Mouse (Mus musculus) right cerebral cortex, postnatal 36 days (tissue): ENCODE measurements at regions not wholly inside any gene's neighbourhood (a gene's known extent, or its start where the extent isn't known, plus 50 kb on each side); places are given as distances from the start of the nearest gene placed in this dataset.
A peak's percentile ranks its signal among the peaks of the same experiment; 100 is the strongest.

Experiments used
- DNase-seq, 2 experiments: peaks; one replicate each; pipeline ENCODE4 v3.0.0; 2022; ENCODE audit warnings: low spot score in 2 of 2, mixed read lengths in 1 of 2

- no peak for DNase-seq
Measured at GRCm38 (mm10) chr2:178711587-178712080, 281.3 kb downstream of the Cdh26 start.

- DNase-seq: no peak
Measured at GRCm38 (mm10) chr2:178712391-178712892, 282.1 kb downstream of the Cdh26 start.

GRCm38 (mm10) chr2:178715500-178716245 is 285.3 kb downstream of the Cdh26 start:
- no peak for DNase-seq

GRCm38 (mm10) chr2:178718048-178718447 is 287.7 kb downstream of the Cdh26 start:
- DNase-seq: no peak

- DNase-seq: no peak
Measured at GRCm38 (mm10) chr2:178723455-178723854, 293.1 kb downstream of the Cdh26 start.

- no peak for DNase-seq
Measured at GRCm38 (mm10) chr2:178724228-178724627, 293.9 kb downstream of the Cdh26 start.

GRCm38 (mm10) chr2:178727930-178728793 is 297.8 kb downstream of the Cdh26 start:
- DNase-seq: no peak

GRCm38 (mm10) chr2:178728794-178729120 is 298.4 kb downstream of the Cdh26 start:
- DNase-seq: no peak

- DNase-seq: no peak
Measured at GRCm38 (mm10) chr2:178735099-178735498, 304.8 kb downstream of the Cdh26 start.

- DNase-seq: no peak
Measured at GRCm38 (mm10) chr2:178744617-178745016, 314.3 kb downstream of the Cdh26 start.

- no peak for DNase-seq
Measured at GRCm38 (mm10) chr2:178745296-178746015, 315.1 kb downstream of the Cdh26 start.

- DNase-seq: no peak
Measured at GRCm38 (mm10) chr2:178751247-178751646, 320.9 kb downstream of the Cdh26 start.

- DNase-seq: peak; percentile 19 to 23
Measured at GRCm38 (mm10) chr2:178758366-178758765, 328.0 kb downstream of the Cdh26 start.

GRCm38 (mm10) chr2:178768526-178768925 is 338.2 kb downstream of the Cdh26 start:
- no peak for DNase-seq

- DNase-seq: no peak
Measured at GRCm38 (mm10) chr2:178769001-178769400, 338.7 kb downstream of the Cdh26 start.

- DNase-seq: no peak
Measured at GRCm38 (mm10) chr2:178771435-178771834, 341.1 kb downstream of the Cdh26 start.

GRCm38 (mm10) chr2:178771881-178772280 is 341.6 kb downstream of the Cdh26 start:
- DNase-seq: no peak

- DNase-seq: no peak
Measured at GRCm38 (mm10) chr2:178784822-178785589, 354.7 kb downstream of the Cdh26 start.

GRCm38 (mm10) chr2:178785843-178786242 is 355.5 kb downstream of the Cdh26 start:
- DNase-seq: no peak

GRCm38 (mm10) chr2:178795841-178796240 is 365.5 kb downstream of the Cdh26 start:
- no peak for DNase-seq

GRCm38 (mm10) chr2:178801464-178801863 is 371.1 kb downstream of the Cdh26 start:
- DNase-seq: no peak
